Mouse (Mus musculus) heart, postnatal 14 days (tissue): ENCODE measurements around the gene Sirt6. TPM values are rescaled to one million over a fixed set of nuclear protein-coding genes. Genes with fewer than 3 reads are reported as not detected.
"Not testable (repeated sequence)": the region's sequence is repeated elsewhere in the genome, so short reads cannot be mapped to it uniquely, and the experiment has no call there.

ENCODE experiments used
- DNase-seq, 2 experiments: peaks; one replicate each; pipeline ENCODE4 v3.0.0; 2021 to 2022
- intact Hi-C: fragments of 180-260 bp; cut with DNase I; formaldehyde crosslinking; loops from one replicate; pipeline ENCODE4 v1.15.1; 2025
- long read RNA-seq, 2 experiments: library from polyadenylated mRNA; stranded (forward); transcript quantifications; one replicate each; pipeline ENCODE4 v2.0.0; 2021
- total RNA-seq, 2 experiments: library from RNA; stranded (reverse); gene quantifications; 2 replicates each; pipeline ENCODE4 v1.2.3; 2021

Gene Sirt6
- total RNA-seq: 10 to 100 TPM; 10.7 to 11.0 TPM
- long read RNA-seq, experiment 1, transcript Sirt6-201 (8 exons, 1,891 nt): major isoform, 8 of 10 reads
- long read RNA-seq, experiment 1, partial matches to known transcripts: 0 of 10 reads
- long read RNA-seq, experiment 1, other reads (novel, unspliced or antisense): 1 of 10 reads
- long read RNA-seq, experiment 2, transcript Sirt6-201 (8 exons, 1,891 nt): major isoform, 6 of 9 reads
- long read RNA-seq, experiment 2, partial matches to known transcripts: 1 of 9 reads
- long read RNA-seq, experiment 2, other reads (novel, unspliced or antisense): 2 of 9 reads

DNA sequence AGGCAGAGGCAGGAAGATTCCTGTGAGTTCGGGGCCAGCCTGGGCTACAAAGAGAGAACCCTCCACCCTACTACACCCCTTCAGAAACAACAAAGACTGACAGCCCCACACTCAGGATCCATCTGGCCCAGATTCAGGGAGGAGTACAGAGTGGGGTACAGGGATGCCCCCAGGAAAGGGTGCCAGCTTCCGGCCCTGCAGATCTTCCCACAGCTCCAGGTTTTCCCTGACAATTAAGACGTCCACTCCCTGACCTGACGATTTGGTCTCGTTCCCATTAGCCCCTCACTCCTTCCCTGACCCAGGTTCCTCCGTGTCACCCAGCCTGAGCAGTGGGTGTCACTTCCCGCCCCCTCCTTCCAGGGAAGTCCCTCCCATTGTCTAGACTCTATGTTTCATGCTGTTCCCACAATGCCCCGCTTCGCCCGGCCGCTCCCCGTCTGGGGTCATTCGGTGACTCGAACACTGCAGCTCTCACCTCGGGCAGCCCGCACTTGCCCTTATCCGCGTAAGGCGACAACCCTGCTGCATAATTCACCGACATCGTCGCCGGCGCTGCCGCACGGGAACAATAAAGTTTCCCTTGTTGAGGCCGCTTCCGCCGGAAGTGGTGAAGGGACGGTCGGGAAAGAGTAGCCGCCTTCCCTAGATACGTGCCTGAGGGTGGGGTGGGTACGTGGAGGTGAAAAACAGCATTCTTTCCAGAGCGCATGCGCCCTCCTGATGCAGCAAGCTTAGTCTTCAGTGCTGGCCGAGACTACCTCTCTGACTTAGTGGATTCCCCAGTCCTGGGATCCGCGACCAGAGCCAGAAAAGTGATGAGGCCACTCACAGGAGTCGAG is at the start of gene Sirt6:
TSS of gene Sirt6 (minus strand) at position 804 of the 842 bp plus-strand sequence.
- intact Hi-C loops: loop anchor here (5.0 kb wide), 1 partner anchor 545 kb away; no protein-coding TSS in a partner anchor
- peak; percentile 90 to 91 for DNase-seq

- no peak for DNase-seq
- intact Hi-C loops: no loop called here
Measured at GRCm38 (mm10) chr10:81656174-81656573, 28.6 kb upstream of the Sirt6 start.

DNA sequence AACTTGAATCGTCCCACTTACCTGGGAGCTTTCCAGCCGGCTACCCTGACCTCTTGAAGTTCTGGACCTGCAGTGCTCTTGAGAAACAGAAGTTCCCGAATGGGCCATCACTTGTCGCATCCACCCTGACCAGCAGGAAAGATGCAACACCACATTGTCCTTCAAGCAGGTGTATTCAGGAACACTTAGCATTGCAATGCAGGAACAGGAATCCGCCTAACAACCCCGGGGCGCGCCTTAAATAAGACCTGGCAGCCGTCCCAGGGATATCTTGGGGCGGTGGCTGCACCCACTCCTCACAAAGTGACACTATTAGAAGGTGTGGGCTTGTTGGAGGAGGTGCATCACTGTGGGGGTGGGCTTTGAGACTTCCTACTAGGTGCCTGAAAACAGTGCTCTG is 27.6 kb upstream of the Sirt6 start:
- DNase-seq: no peak
- intact Hi-C loops: no loop called here

GRCm38 (mm10) chr10:81648803-81649775 is 21.5 kb upstream of the Sirt6 start, which contains the start of gene Gm10778:
Gene Gm10778, plus strand, starts transcription at chr10:81649059.
- intact Hi-C loops: not testable (repeated sequence)
- DNase-seq: peak; percentile 83 to 90

DNA sequence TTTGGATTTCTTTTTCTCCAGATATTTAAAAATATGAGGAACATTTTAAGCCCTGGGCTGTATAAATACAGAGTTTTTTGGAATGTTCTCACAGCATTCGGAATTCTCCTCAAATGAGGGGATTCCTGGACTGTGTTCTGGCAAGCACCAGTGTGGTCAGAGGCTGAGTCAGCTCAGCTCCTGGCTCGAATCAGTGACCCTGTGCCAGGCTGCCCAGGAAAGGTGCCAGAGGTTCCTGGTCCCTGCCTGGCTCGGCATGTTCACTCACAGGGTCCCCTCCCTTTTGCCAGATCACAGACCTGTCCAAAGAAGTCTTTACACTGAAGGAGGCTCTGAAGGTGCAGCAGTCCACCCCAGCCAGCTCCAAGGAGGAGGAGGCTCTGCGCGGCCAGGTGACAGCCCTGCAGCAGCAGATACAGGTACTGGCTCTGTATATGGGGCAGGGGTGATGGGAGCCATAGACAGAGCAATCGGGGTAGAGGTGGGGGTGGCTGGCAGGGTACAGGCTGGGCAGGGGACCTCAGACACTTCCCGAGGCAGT is 18.5 kb upstream of the Sirt6 start:
- intact Hi-C loops: no loop called here
- DNase-seq: no peak

- intact Hi-C loops: no loop called here
- no peak for DNase-seq
Measured at GRCm38 (mm10) chr10:81645391-81645790, 17.8 kb upstream of the Sirt6 start.

DNA sequence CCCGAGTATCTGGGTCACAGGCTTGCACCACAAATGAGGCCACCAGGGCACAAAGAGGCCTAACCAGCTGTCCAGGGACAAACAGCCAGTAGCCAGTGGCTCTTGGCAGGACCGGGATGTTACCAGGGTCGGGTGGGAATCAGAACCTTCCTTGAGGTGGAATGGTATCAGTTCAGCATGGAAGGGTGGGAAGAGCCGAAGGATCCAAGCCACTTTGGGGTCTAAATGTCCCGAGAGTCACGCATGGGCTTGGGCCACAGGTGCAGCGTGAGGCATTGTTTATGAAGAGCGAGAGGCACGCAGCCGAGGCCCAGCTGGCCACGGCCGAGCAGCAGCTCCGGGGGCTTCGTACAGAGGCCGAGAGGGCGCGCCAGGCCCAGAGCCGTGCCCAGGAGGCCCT is 17.1 kb upstream of the Sirt6 start:
- intact Hi-C loops: no loop called here
- peak in 1 of 2 experiments; percentile 0 for DNase-seq

- intact Hi-C loops: no loop called here
- no peak for DNase-seq
Measured at GRCm38 (mm10) chr10:81644162-81644561, 16.6 kb upstream of the Sirt6 start.

DNA sequence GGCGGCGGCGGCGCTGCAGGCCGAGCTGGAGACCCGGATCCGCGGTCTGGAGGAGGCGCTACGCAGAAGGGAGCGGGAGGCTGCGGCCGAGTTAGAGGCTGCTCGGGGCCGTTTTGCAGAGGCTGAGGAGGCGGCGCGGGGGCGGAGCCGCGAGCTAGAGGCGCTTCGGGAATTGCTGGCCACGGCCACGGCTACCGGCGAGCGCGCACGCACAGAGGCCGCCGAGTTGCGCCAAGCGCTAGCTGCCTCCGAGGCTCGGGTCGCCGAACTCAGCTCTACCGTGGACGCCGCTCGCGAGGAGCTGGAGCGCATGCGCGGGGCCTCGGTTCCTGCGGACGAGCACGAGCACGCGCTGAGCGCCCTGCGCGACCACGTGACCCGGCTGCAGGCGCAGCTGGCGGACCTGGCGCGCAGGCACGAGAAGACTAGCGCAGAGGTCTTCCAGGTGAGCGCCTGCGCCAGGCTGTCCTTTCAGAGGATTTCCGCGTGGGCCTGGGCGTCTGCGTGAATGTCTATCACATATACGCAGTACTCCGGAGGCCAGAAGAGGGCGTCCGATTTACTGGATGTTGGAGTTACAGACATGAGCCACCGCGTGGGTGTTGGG is 16.0 kb upstream of the Sirt6 start:
- peak; percentile 97 to 98 for DNase-seq
- intact Hi-C loops: no loop called here

GRCm38 (mm10) chr10:81642648-81643448 is 15.3 kb upstream of the Sirt6 start:
- intact Hi-C loops: no loop called here
- no peak for DNase-seq

DNA sequence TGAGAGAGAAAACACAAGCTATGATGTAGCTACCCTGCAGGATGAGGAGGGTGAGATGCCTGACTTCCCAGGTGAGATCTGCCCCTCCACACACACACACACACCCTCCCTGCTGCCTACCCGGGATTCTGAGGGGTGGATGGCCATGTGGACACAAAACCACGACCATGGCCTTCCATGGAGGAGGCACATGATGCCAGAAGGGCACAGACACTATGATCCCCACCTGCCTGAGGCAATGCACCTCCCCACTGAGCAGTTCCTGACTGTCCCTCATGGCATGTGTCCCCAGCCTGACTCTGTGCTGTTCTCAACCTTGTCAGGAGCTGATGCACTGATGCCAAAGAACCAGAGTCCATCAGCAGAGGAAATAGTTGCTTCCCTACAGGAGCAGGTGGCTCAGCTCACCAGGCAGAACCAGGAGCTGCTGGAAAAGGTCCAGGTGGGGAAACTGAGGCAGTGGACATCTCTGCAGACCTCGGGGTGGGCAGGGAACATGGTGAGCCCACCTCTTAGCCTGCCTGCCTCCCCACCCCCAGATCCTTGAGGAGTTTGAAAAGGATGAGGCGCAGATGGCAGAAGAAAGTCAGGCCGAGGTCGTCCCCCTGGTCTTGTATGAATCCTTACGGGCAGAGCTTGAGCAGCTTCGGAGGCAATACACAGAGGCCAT is 14.5 kb upstream of the Sirt6 start:
- DNase-seq: peak in 1 of 2 experiments; percentile 21
- intact Hi-C loops: no loop called here

GRCm38 (mm10) chr10:81641566-81641965 is 14.0 kb upstream of the Sirt6 start:
- peak in 1 of 2 experiments; percentile 0 for DNase-seq
- intact Hi-C loops: no loop called here

GRCm38 (mm10) chr10:81640825-81641224 is 13.2 kb upstream of the Sirt6 start:
- DNase-seq, intact Hi-C loops: not testable (repeated sequence)

DNA sequence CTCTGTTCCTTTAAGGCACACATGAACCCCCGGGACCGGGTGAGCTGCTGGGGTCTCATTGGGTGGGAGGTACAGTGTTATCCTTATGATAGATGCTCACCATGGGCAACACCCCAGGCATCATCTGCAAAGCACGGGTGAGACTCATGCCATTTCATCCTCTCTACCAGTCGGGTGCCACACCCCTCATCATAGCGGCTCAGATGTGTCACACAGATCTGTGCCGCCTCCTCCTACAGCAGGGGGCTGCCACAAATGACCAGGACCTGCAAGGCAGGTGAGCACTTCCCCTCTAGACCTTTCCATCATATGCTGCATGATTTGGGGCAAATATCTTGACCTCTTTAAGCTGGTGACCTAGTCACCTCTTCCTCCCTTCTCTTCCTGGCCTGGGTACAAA is 10.5 kb upstream of the Sirt6 start:
- intact Hi-C loops: no loop called here
- DNase-seq: no peak

- DNase-seq: no peak
- intact Hi-C loops: no loop called here
Measured at GRCm38 (mm10) chr10:81636338-81636737, 8.7 kb upstream of the Sirt6 start.

DNA sequence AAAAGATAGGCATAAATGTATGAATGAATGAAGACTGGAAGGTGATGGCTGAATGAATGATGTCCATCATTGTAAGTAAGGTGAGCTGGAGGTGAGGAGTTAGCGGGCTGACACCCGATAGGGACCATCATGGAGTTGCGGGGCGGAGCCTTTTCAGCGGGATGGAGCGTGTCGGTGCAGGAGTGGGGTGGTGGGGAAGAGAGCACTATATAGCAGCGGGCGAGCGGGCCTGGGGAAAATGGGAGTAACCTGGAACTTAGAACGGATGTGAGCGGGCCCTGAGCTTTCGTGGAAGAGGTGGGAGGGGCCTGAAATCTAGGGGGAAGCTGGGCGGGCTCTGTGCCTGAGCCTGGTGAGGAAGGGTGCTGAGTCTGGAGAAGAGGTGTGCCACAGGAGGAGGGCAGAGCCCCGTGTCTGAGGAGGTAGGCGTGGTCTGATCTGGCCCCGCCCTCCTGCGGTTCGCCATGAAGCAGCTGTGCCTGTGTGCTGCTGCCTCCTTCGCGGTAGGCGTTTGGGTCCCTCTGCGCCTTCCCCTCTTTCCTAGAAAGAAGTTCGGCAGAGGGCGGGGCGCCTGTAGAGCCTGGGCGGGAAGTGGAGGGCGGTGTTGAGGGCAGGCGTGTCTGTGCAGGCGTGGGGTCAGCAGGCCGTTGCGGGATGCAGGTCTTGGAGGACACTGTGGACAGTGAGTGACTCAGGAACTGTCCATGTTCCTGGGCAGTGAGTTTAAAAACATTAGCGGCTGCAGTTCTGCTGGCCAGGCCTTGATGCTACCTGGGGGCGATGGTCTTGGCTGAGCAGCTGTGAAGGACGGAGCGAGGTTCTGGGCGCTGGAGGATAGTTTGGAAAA is 5.9 kb upstream of the Sirt6 start:
- DNase-seq: peak; percentile 77 to 82
- intact Hi-C loops: no loop called here

DNA sequence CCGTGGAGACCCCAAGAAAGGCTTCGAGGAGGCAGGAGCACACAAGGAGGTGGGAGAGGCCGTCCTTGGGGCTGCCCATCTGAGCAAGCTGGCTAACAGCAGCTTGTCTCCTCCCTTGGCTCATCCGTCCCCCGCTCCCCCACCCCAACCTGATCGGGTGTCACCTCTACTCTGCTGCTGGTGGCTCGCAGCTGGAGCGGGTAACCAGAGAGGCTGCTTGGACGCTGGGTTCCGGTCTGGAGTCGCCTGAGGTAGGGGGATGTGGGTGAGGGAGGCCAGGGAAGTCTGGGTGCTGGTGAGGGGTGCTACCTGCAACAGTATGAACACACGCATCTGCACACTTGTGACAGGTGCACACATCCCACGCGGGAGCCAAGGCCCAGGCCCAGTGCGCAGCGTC is 793 bp upstream of the Sirt6 start, which contains the start of gene Ankrd24:
TSS of gene Ankrd24 (plus strand) at position 151 of the 400 bp plus-strand sequence.
- no peak for DNase-seq
- intact Hi-C loops: loop anchor here (5.0 kb wide), 1 partner anchor 544 kb away; no protein-coding TSS in a partner anchor
